Mouse (Mus musculus) activated CD4-positive, CD25-positive, alpha-beta regulatory T cell, adult 4 months (primary cell): ENCODE results near the gene Tenm1. TPM values are rescaled to one million over a fixed set of nuclear protein-coding genes. Genes with fewer than 3 reads are reported as not detected.

ENCODE experiments used
- ATAC-seq: one replicate; pipeline ENCODE4 v1.8.0; 2017
- polyA plus RNA-seq, 2 experiments: library from polyadenylated mRNA; unstranded; fragments of 100-300 nt; shearing (Covaris generic); gene quantifications; one replicate each; pipeline ENCODE4 v1.2.1; 2017

The Tenm1 gene
- under 1 TPM in 1 of 2 experiments, not detected in 1; 0.07 TPM for polyA plus RNA-seq

GRCm38 (mm10) chrX:43428855-43429263 is at the start of gene Tenm1:
Gene Tenm1 (minus strand): TSS chrX:43429126.
- no peak for ATAC-seq

DNA sequence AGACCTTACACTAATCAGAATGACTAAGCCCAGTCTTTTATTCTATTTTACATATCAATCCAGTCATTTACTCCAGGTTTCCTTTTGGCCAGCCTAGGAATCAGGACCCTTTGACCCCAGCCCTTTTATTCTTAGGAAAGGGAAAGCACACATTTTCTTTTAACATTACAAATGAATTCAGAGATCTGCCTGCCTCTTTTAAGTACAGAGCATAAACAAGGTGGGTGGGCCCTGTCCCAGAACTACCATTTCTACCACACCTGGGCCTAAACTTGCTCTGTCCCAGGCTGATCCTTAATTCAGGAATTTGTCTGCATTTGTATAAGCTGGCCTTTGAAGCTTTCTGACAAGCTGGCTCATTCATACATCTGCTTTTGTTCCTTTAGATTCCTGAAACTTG is 38.4 kb upstream of the Tenm1 start:
- no peak for ATAC-seq

GRCm38 (mm10) chrX:43430581-43430980 is 1.7 kb upstream of the Tenm1 start:
- no peak for ATAC-seq

DNA sequence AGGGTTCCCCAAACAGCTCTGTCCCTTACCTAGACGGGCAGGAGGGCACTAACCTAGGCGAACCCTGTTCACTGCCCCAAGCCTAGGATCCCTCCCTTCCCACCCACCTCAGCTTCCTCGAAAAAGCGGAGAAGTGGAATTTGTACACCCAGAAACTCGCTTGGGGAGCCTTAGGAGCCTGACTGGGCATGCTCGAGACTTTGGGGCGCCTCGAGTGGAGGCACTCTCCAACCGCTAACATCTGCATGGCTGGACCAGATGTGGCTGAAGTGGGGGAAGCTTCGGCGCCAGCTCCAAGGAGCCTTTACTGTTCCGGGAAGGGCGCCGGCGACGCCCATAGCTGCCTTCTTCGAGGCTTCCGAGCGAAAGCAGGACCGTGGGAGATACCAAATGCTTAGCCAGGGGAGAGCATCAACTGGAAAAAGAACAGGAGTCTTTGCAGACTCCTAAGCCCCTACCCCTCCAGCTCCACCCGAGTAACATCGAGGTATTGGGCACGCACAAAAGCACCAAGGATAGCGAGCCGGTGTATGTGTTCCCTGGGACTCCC is 1.1 kb upstream of the Tenm1 start:
- no peak for ATAC-seq

GRCm38 (mm10) chrX:43429337-43429736 is 411 bp upstream of the Tenm1 start:
- no peak for ATAC-seq

DNA sequence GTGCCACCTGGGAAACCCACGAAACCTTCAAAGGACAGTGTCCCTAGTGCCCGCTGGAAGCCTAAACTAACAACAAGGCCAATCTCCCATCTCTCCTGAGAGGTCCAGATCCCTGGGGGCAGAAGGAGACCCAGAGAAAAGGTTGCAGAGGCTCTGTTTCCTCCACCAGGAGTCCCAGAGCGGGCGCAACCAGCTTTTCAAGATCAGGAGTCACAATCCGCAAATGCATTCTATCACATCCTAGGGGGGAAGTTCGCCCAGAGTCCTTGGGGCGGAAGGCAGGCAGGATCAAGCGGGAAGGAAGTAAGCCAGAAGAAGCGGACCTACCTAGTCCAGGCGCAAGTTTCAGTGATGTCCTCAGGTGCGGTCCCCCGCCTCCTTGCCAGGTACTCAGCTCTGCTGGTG is 963 bp downstream of the Tenm1 start:
- ATAC-seq = no peak

- no peak for ATAC-seq
These were observed 1.8 kb downstream of the Tenm1 start for GRCm38 (mm10) chrX:43427111-43427510.

- ATAC-seq = no peak
These were observed 31.0 kb downstream of the Tenm1 start for GRCm38 (mm10) chrX:43397957-43398356.

DNA sequence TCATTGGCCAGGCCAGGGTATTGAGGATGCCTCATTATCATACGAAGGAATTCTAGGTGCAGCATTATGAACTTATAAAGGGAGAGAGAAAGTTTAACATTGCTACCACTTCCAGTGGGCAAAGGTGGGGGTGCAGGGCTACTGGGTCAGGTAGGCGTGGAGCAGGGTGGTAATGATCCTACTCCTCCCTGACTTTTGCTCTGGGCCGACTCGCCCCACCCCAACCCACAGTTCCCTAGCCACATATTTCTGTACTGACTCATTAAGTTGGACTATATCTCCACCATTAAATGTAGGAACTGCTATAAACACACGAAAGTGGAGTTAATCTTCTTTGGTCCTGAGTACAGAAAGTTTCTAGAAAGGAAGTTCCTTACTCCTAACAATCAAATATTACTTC is 40.8 kb downstream of the Tenm1 start:
- ATAC-seq = no peak

GRCm38 (mm10) chrX:43372526-43372925 is 56.4 kb downstream of the Tenm1 start:
- no peak for ATAC-seq

DNA sequence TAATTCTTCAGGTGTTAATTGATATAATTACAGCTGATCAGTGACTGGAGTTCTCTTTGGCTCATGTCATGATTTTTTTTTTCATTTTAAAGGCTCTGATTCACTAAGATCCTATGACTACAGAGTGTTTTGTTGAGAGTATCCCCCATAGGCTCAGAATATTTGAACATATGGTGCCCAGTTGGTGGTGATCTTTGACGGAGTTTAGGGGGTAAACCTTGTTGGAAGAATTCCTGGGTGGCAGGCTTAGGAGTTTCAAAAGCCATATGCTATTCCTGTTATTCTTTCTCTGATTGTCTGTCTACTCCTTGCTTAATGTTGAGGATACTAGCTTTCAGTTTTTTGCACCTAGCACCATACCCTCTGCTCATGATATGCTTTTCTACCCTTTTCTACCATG is 109.6 kb downstream of the Tenm1 start:
- no peak for ATAC-seq

- no peak for ATAC-seq
These were observed 111.0 kb downstream of the Tenm1 start for GRCm38 (mm10) chrX:43317801-43318520.

DNA sequence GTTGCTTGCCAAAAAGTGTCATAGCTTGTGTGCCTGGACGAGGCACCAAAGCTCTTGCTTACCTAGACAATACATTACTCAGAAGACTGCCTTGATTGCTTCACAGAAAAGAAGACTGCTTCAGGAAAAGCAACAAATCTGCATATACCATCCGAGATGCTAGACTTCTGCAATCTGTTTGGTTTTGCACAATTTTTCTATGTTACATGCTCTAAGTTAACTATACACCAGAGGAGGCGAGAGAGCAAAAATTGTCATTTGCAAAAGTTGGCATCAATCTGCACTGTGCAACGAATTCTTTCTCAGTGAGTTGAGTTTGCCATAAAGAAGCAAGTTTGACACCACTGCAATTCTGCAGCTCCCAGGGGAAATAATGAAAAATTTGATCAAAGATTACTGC is 193.1 kb downstream of the Tenm1 start:
- ATAC-seq = no peak

DNA sequence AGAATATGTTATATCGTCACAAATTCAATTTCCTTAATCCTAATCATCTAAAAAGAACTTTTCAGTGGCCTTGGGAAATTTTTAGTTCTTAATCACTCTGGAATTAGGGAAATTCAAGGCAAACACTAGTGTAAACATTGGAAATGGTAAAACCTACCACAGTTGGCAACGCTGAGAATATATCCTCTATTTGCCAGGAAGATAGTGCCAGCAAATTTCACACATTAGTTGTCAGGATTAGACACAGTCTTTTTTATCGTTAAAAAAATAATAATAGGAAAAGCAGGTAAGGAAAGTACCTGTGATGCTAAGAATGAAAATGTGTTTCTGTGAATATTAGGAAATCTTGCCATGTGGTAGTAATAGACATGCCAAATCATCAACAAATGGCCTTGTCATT is 223.9 kb downstream of the Tenm1 start:
- ATAC-seq = no peak

GRCm38 (mm10) chrX:43202249-43202783 is 226.6 kb downstream of the Tenm1 start:
- ATAC-seq = no peak

DNA sequence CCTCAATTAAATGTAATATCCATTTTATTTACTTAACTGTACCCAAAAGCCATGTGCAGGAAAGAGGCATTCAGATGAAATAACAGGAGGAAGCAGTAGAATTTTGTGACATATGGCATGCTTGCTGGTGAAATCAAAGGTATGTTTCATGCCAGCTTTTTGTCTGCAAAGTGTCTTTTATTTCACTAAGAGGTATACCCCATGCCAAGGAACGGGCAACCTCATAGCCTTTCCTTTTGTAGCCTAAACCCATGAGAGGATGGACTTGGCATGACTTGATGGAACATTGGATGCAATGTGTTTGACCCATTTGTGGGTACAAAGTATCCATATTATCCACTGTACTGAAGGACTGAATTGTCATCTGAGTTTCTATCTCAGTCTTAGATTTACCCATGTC is 246.0 kb downstream of the Tenm1 start:
- ATAC-seq = no peak

- ATAC-seq = no peak
These were observed 277.4 kb downstream of the Tenm1 start for GRCm38 (mm10) chrX:43151561-43151960.

DNA sequence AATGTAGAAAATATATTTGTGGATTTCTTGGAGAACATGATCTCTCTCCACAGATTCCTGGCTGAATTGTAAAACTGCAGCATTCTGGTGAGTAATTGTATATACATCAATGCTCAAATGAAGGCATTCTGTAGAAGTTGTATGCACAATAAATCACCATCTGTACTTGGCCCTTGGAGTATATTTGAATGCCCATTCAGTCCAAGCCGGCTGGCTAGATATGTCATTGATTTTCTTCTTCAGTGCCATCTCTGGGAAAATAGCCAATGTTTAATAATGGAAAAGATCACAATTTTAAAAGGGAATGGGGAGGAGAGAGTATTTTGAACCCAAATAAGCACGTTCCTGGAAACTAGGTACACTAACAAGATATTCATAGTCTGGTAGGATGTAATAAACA is 299.2 kb downstream of the Tenm1 start:
- ATAC-seq = no peak

DNA sequence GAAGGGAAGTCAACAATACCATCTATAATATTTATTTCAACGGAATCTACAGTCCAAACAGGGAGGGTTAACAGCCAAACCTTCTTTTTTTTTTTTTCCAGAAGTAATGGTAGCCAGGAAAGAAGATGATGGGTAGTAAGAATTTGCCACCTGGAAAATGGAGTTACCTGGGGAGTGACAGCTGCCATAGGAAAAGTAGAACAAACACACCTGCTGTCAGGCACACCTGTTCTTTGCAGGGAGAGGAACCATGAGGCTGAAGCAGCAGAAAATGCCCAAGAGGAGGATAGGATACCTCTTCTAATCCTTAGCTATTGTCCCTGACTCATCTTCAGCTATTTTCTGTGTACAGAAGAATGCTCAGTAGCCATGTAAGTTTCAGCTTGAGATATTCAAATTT is 306.4 kb downstream of the Tenm1 start:
- ATAC-seq = no peak

DNA sequence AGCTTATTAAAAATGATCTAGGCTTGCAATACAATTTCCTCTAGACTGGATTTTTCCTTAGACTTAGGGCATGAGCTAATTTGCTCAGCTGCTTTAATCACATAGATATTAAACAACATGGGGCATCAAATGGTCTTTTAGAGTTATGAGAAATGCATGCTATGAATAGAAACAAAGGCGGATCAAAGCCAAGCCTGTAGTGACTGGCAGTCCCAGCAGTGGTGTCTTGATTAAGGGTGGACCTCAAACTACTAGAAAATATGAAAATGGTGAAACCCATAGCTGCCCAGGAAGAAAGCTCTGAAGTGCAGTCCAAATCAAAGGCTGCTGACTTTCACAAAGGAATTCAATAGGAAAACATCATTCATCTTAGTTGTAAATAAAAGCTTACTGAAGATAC is 306.9 kb downstream of the Tenm1 start:
- no peak for ATAC-seq

DNA sequence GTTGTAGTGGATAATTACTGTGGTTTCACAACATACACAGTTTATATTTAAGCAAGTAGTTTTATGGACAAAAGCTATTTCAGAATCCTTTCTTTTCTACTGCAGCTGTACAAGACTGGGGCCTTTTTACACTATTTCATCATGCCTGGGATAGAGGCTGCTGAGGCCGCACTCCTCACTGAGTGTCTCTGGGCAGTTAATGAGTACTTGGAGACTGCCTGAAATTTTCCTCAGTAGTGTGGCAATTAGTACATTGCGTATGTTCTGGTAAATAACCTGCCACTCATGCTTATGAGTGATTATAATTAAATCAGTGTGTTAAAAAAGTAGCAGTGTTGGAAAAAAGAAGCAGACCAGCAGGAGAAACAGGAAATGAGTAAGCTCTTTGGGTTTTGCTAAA is 442.8 kb downstream of the Tenm1 start:
- no peak for ATAC-seq

DNA sequence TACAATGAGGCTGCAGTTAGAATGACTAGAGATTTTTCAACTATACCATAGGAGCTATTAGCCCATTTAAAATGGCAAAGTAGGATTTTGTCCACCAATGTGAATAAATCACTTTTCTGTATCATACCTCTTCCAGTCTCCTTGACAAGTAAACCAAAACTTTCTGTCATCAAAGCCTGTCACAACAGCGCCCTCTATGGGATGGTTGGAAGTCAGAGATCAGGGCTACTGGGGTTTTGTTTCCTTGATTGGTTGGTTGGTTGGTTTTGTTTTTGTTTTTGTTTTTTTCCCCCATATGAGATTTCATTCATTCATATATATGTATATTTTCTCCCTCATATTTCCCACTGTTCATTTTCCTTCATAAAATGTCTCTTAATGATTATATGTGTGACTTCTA is 455.4 kb downstream of the Tenm1 start:
- ATAC-seq = no peak

GRCm38 (mm10) chrX:42967611-42968010 is 461.3 kb downstream of the Tenm1 start:
- no peak for ATAC-seq

DNA sequence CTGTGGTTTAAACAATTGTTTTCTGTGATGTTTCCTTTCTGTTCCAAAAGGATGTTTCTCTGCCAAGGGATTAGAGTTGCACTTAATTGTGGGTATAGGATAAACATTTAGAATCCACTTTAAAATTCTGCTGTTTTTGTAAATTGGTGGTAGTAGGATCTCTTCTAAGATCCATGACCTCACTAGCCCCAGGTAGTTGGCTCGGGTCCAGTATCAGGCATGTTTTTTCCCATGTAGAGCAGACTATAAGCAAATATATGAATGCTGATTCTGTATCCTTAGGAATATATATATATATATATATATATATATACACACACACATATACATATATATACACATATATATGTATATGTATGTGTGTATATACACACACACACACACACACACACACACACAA is 567.2 kb downstream of the Tenm1 start:
- ATAC-seq = no peak

GRCm38 (mm10) chrX:42781566-42781965 is 647.4 kb downstream of the Tenm1 start:
- no peak for ATAC-seq
